Mouse (Mus musculus) cerebellum, postnatal 36 days (tissue): ENCODE results near the gene Rpl6.

ENCODE experiments used
- DNase-seq, 2 experiments: peaks; one replicate each; pipeline ENCODE4 v3.0.0; 2021 to 2022; ENCODE audit warnings: mixed read lengths in 2 of 2

Gene Rpl6

GRCm38 (mm10) chr5:121204132-121205089 is at the start of gene Rpl6:
TSS of gene Rpl6 (plus strand) at chr5:121204481.
- peak; percentile 70 to 78 for DNase-seq

DNA sequence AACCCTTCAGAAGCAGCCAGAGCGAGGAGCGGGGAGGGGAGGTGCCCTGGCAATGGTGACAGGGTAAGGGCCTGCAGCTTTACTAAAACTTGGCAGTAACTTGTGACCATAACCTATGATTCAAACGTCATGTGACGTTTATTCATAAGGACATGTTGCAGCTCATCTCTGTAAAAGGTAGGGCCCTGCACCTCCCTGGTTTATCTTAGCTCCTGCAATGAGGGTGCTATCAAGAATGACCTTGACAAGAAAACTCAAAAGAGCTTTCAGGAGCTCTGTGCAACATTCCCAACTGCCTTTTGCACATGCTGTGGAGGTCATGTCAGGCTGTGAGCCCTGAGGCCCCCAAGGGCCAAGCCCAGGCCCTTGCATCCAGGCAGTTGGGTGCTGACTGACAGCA is 48.2 kb upstream of the Rpl6 start:
- no peak for DNase-seq

GRCm38 (mm10) chr5:121157017-121157416 is 47.3 kb upstream of the Rpl6 start:
- no peak for DNase-seq

DNA sequence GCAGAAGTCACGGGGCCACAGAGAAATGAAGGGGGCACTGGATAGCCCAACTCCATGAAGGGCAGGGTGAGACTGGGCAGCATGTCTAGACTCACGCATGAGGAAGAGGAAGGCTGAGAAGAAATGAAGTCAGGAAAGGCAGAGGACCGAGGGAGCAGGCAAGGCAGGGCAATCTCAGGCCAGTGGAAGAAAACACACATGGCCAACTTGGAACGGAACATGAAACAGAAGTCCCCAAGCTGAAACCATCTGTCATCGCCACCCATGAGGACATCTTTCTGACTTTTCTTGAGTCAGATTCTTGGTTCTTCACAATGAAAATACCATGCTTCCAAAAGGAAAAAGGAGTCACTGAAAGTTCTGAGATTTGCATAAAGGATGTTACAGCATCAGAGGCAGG is 46.8 kb upstream of the Rpl6 start:
- DNase-seq = peak in 1 of 2 experiments; percentile 57

- no peak for DNase-seq
Measured at GRCm38 (mm10) chr5:121158966-121159365, 45.3 kb upstream of the Rpl6 start.

GRCm38 (mm10) chr5:121162285-121162684 is 42.0 kb upstream of the Rpl6 start:
- DNase-seq = no peak

GRCm38 (mm10) chr5:121162923-121163322 is 41.4 kb upstream of the Rpl6 start:
- DNase-seq = peak in 1 of 2 experiments; percentile 23

- no peak for DNase-seq
Measured at GRCm38 (mm10) chr5:121166884-121167283, 37.4 kb upstream of the Rpl6 start.

GRCm38 (mm10) chr5:121169588-121169987 is 34.7 kb upstream of the Rpl6 start:
- DNase-seq = no peak

- peak; percentile 53 to 71 for DNase-seq
Measured at GRCm38 (mm10) chr5:121172835-121173234, 31.4 kb upstream of the Rpl6 start.

- DNase-seq = no peak
Measured at GRCm38 (mm10) chr5:121179077-121179857, 25.0 kb upstream of the Rpl6 start.

DNA sequence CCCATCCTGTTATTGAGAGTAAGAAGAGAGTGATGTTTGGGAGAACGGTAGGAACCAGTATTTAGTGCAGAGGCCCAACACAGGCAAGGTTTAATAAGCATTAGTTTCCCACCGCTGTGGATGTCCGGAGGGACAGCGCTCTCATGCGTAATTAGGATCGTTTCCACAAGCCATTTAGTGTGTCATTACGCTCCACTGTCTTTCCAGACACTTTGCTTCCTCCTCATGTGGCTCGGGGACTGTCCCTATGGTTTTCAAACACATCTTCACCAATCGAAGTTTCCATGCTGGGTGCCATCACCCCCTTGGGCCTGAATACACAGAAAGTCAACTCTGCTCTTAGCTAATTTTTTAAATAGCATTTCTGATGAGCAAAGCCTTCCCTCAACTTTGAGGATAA is 21.0 kb upstream of the Rpl6 start:
- DNase-seq = no peak

- no peak for DNase-seq
Measured at GRCm38 (mm10) chr5:121184375-121184774, 19.9 kb upstream of the Rpl6 start.

- DNase-seq = peak in 1 of 2 experiments; percentile 36
Measured at GRCm38 (mm10) chr5:121184945-121185551, 19.2 kb upstream of the Rpl6 start.

DNA sequence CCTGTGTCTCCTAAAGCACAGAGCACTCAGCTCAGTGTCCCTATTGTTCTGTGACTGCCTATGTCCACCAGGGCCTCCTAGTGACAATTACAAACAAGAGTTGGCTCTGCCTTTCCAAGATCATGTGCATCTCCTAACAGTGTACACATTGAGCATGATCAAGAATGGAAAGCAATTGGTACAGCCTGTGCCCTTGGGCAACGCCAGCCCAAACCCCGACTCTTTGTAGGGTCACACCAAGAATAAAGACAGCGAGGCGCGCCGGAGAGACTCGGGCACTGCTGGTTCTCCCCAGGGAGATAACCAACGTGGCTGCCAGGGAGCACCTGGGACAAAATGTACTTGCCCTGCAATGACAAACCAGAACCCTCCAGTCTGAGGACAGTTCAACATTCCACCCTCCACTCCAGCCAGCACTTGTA is 16.7 kb upstream of the Rpl6 start:
- peak in 1 of 2 experiments; percentile 35 for DNase-seq

DNA sequence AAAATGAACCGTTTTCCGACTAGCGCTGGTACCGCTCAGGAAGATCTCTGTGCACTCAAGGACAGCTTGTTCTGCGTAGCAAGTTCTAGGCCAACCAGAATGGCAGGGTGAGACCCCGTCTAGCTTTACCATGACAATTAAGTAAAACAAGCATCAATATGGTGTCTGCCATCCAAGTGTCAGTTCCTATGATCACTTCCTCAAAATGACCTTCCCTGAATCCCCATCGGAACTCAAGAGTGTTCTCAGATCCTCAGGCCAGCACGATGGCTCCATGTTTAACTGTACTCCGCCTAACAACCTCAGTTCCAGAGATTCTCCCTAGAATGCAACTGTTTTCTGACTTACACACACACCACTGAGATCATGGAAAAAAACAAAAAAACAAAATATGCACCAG is 16.0 kb upstream of the Rpl6 start:
- no peak for DNase-seq

- DNase-seq = no peak
Measured at GRCm38 (mm10) chr5:121189182-121189581, 15.1 kb upstream of the Rpl6 start.

DNA sequence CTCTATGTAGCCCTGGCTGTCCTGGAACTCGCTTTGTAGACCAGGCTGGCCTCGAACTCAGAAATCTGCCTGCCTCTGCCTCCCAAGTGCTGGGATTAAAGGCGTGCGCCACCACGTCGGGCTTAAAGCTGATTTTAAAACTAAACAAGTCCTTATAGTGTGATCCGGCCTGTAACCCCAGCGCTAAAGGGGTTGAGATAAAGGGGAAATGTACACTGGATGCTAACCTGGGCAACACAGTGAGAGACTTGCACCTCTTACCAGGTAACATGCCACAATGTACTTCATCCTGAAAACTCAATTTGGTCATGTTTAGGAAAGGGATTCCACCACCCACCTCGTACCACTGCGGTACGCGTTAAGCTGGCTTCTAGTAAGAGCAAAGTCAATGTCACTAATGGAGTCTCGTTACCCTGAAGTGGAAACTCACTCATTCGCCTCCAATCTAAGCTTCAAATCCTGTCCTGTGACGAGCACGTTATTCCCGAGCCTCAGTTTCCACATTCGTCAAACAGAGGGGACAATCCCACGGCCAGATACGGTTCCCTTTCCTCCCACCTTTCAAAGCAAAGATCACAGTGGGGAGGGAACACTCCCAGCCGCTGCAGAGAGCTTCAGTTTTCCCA is 14.0 kb upstream of the Rpl6 start:
- DNase-seq = no peak

DNA sequence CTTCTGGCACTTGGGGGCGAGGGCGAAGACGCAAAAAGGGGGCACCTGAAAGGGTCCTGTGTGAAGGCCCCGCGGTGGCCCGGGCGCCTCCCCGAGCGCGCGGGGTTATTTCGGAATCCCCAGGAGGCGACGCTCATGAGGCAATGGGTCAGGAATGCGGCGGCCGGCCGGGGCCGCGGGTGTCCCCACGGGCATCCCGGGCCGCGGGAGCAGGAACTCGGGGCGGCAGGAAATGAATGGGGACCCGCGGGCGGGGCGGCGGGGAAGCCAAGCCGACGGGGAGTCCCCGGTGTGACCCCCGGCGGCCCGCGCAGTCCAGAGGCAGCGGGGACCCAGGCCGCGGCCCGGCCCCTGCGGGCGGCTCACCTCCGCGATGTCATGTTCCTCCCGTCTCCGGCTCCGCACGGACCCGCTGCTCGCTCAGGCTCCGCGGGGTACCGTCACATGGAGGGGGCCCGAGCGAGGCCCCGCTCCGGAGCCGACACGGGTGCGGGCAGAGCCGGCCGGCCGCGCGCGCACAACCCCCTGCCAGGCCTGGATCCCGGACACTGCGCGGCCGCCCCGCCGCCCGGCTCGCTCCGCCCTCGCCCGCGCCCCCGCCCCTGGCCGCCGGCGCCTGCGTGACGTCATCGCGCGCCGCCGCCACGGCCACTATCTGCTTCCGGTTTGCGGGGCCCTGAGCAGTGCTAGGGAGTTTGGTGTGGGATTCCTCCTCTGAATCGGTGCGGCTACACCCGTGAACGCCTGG is 13.3 kb upstream of the Rpl6 start, which contains the start of gene Ptpn11:
Ptpn11 (minus strand) TSS at position 562 of the 748 bp plus-strand sequence.
- peak; percentile 84 to 90 for DNase-seq

GRCm38 (mm10) chr5:121191584-121191906 is 12.7 kb upstream of the Rpl6 start:
- no peak for DNase-seq

- no peak for DNase-seq
Measured at GRCm38 (mm10) chr5:121194173-121194572, 10.1 kb upstream of the Rpl6 start.

DNA sequence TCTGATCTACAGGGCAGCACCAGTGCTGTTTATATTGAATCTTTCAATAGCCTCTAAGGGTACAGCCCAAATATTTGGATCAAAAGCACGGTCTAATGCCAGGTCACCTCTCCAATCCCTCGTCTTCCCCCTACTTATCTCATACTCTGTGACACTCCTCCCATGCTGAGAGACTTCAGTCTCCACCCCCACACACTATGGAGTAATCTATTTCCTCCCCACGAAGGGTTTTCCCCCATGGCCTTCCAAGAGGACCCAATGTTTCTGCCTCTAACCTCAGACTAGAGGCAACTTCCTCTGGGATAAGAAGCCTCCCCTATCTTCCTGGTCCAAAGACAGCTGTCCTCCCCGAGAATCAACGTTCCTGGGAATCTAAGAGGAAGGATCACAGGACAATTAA is 7.5 kb upstream of the Rpl6 start:
- DNase-seq = no peak
